Mouse (Mus musculus): ENCODE results near the gene Glt8d2. TPM values are rescaled to one million over a fixed set of nuclear protein-coding genes. Genes with fewer than 3 reads are reported as not detected.
"Not testable (repeated sequence)": the region's sequence is repeated elsewhere in the genome, so short reads cannot be mapped to it uniquely, and the experiment has no call there.

The Glt8d2 gene
- polyA plus RNA-seq, 1 experiment from 2014 or later, result 4.1 TPM

- Histone ChIP-seq H3K4me2 (replicated peaks; ENCODE audit: low read depth, low read length) (peak overlapping the region; percentile 89), H3K36me3 (ENCODE audit: insufficient read depth, low read length) (peaks cover 19% of the 10 kb centered on the region), H3K9me3 (ENCODE audit: low read length) (peaks cover 5% of the 10 kb centered on the region; the same call in 1 of the 2 replicates), H3K9ac (replicated peaks; ENCODE audit: low read length) (peak overlapping the region; percentile 85), H3K27me3 (ENCODE audit: insufficient read depth, low read length) (no peaks in the 10 kb centered on the region), H3K4me1 (ENCODE audit: insufficient read depth, low read length) (peaks cover 15% of the 10 kb centered on the region), H3K4me3 (ENCODE audit: low read length) (peak overlapping the region; percentile 92), H3K27ac (ENCODE audit: low read length) (peak overlapping the region; percentile 96; the same call in 1 of the 2 replicates)
- WGBS, result 15% methylated on average over 7 of the region's 7 CpGs
- ATAC-seq (ENCODE audit: low FRiP score, low TSS enrichment), result no peak
Observed at GRCm38 (mm10) chr10:82630497-82630896, 60.0 kb downstream of the Glt8d2 start.

- Histone ChIP-seq H3K9ac (replicated peaks; ENCODE audit: low read length) (peak within 1 kb of the TSS; percentile 87), H3K4me2 (replicated peaks; ENCODE audit: low read depth, low read length) (peak within 1 kb of the TSS; percentile 90), H3K36me3 (ENCODE audit: insufficient read depth, low read length) (peaks cover 19% of the 10 kb centered on the region), H3K4me1 (ENCODE audit: insufficient read depth, low read length) (peaks cover 15% of the 10 kb centered on the region), H3K4me3 (ENCODE audit: low read length) (peak within 1 kb of the TSS; percentile 92), H3K27ac (ENCODE audit: low read length) (peak within 1 kb of the TSS; percentile 96)
- peak; percentile 97 for ATAC-seq (ENCODE audit: low FRiP score, low TSS enrichment)
- not testable (repeated sequence) for H3K27me3 ChIP-seq (ENCODE audit: insufficient read depth, low read length); H3K9me3 ChIP-seq (ENCODE audit: low read length)
- WGBS, result under 1% methylated on average over 61 of the region's 78 CpGs
Observed at GRCm38 (mm10) chr10:82629586-82630255, 60.7 kb downstream of the Glt8d2 start, which contains the start of gene Tdg. Gene Tdg, plus strand, starts transcription at chr10:82629828.

- H3K4me1 ChIP-seq (ENCODE audit: insufficient read depth, low read length), result peaks cover 15% of the 10 kb centered on the region
- H3K27me3 ChIP-seq (ENCODE audit: insufficient read depth, low read length), result no peaks in the 10 kb centered on the region
- H3K4me3 ChIP-seq (ENCODE audit: low read length), result peak overlapping the region; percentile 92
- peak; percentile 58 for ATAC-seq (ENCODE audit: low FRiP score, low TSS enrichment)
- whole genome bisulfite sequencing, result 2% methylated on average over 11 of the region's 11 CpGs
- peaks cover 5% of the 10 kb centered on the region; the same call in 1 of the 2 replicates for H3K9me3 ChIP-seq (ENCODE audit: low read length)
- H3K36me3 ChIP-seq (ENCODE audit: insufficient read depth, low read length), result peaks cover 19% of the 10 kb centered on the region
- H3K27ac ChIP-seq (ENCODE audit: low read length), result peak overlapping the region; percentile 96
- H3K4me2 ChIP-seq (replicated peaks; ENCODE audit: low read depth, low read length), result peak overlapping the region; percentile 90
- peak overlapping the region; percentile 87 for H3K9ac ChIP-seq (replicated peaks; ENCODE audit: low read length)
Observed at GRCm38 (mm10) chr10:82629111-82629585, 61.3 kb downstream of the Glt8d2 start.

- peak; percentile 19; the same call in 1 of the 2 replicates for ATAC-seq (ENCODE audit: low FRiP score, low TSS enrichment)
- WGBS, result 0% methylated on average over 2 of the region's 2 CpGs
Observed at GRCm38 (mm10) chr10:82623553-82623932, 66.9 kb downstream of the Glt8d2 start.

GRCm38 (mm10) chr10:82622671-82623552, 67.5 kb downstream of the Glt8d2 start, which contains the start of gene 1190007I07Rik:
Gene 1190007I07Rik, minus strand, starts transcription at chr10:82623228.
- Histone ChIP-seq H3K4me3 (ENCODE audit: low read length) (peak within 1 kb of the TSS; percentile 80), H3K9me3 (ENCODE audit: low read length) (no peaks in the 10 kb centered on the region), H3K4me1 (ENCODE audit: insufficient read depth, low read length) (0 out of 2 replicates have a peak, but pooled peaks cover 5% of the 10 kb centered on the region), H3K4me2 (replicated peaks; ENCODE audit: low read depth, low read length) (peak within 1 kb of the TSS; percentile 67), H3K36me3 (ENCODE audit: insufficient read depth, low read length) (no peaks in the 10 kb centered on the region), H3K9ac (replicated peaks; ENCODE audit: low read length) (peak within 1 kb of the TSS; percentile 85), H3K27me3 (ENCODE audit: insufficient read depth, low read length) (no peaks in the 10 kb centered on the region), H3K27ac (ENCODE audit: low read length) (peak within 1 kb of the TSS; percentile 87)
- WGBS, result under 1% methylated on average over 48 of the region's 61 CpGs
- peak; percentile 92 for ATAC-seq (ENCODE audit: low FRiP score, low TSS enrichment)

More at GRCm38 (mm10) chr10:82623553-82623932, 66.9 kb downstream of the Glt8d2 start:
- Histone ChIP-seq H3K27ac (ENCODE audit: low read length) (peak overlapping the region; percentile 87), H3K9ac (replicated peaks; ENCODE audit: low read length) (peak overlapping the region; percentile 85), H3K4me3 (ENCODE audit: low read length) (peak overlapping the region; percentile 80), H3K4me2 (replicated peaks; ENCODE audit: low read depth, low read length) (peak overlapping the region; percentile 67)
- H3K4me1 ChIP-seq (ENCODE audit: insufficient read depth, low read length); H3K9me3 ChIP-seq (ENCODE audit: low read length); H3K27me3 ChIP-seq (ENCODE audit: insufficient read depth, low read length); H3K36me3 ChIP-seq (ENCODE audit: insufficient read depth, low read length): not testable (repeated sequence)

GRCm38 (mm10) chr10:82622235-82622634, 68.2 kb downstream of the Glt8d2 start:
- no peak for ATAC-seq (ENCODE audit: low FRiP score, low TSS enrichment)
- peak overlapping the region; percentile 85 for H3K9ac ChIP-seq (replicated peaks; ENCODE audit: low read length)

More at GRCm38 (mm10) chr10:82622235-82622634, 68.2 kb downstream of the Glt8d2 start:
- Histone ChIP-seq H3K4me1 (ENCODE audit: insufficient read depth, low read length) (0 out of 2 replicates have a peak, but pooled peaks cover 5% of the 10 kb centered on the region), H3K4me3 (ENCODE audit: low read length) (peak overlapping the region; percentile 80), H3K27ac (ENCODE audit: low read length) (no peak overlapping the region), H3K36me3 (ENCODE audit: insufficient read depth, low read length) (0 out of 2 replicates have a peak, but pooled peaks cover under 1% of the 10 kb centered on the region), H3K4me2 (replicated peaks; ENCODE audit: low read depth, low read length) (peak overlapping the region; percentile 67), H3K27me3 (ENCODE audit: insufficient read depth, low read length) (no peaks in the 10 kb centered on the region), H3K9me3 (ENCODE audit: low read length) (no peaks in the 10 kb centered on the region)
- WGBS, result 23% methylated on average over 9 of the region's 9 CpGs

Other genes with a start within 250 kb of the Glt8d2 start
- gene Gm1553, start 198.0 kb downstream of the Glt8d2 start, polyA plus RNA-seq (2015; fragmentation: Nextera tagmentation; extraction: Ambion mirVana), result not detected in 2 replicates
- 43.2 and 45.3 TPM in 2 replicates for gene 1190007I07Rik, start 67.4 kb downstream of the Glt8d2 start, polyA plus RNA-seq (2015; fragmentation: Nextera tagmentation; extraction: Ambion mirVana)
- gene Tdg, start 60.8 kb downstream of the Glt8d2 start, polyA plus RNA-seq (2015; fragmentation: Nextera tagmentation; extraction: Ambion mirVana), result 158 and 159 TPM in 2 replicates
- 30.4 and 33.9 TPM in 2 replicates for gene Hcfc2, start 5.5 kb upstream of the Glt8d2 start, polyA plus RNA-seq (2015; fragmentation: Nextera tagmentation; extraction: Ambion mirVana)
- 47.1 and 48.3 TPM in 2 replicates for gene Nfyb, start 73.5 kb upstream of the Glt8d2 start, polyA plus RNA-seq (2015; fragmentation: Nextera tagmentation; extraction: Ambion mirVana)
- 112 and 113 TPM in 2 replicates for gene Txnrd1, start 143.3 kb upstream of the Glt8d2 start, polyA plus RNA-seq (2015; fragmentation: Nextera tagmentation; extraction: Ambion mirVana)
- 0.16 and 0.40 TPM in 2 replicates for gene Eid3, start 176.0 kb upstream of the Glt8d2 start, polyA plus RNA-seq (2015; fragmentation: Nextera tagmentation; extraction: Ambion mirVana)